Mouse (Mus musculus) embryonic fibroblast, embryonic 13.5 days (primary cell): ENCODE results near the gene Gm45618.
"Not testable (repeated sequence)": the region's sequence is repeated elsewhere in the genome, so short reads cannot be mapped to it uniquely, and the experiment has no call there.

Source experiments
- CTCF ChIP-seq: IDR thresholded peaks from 2 replicates; pipeline ENCODE4 v1.5.1; 2011; ENCODE audit warnings: mild to moderate bottlenecking, control low read depth, low read length, moderate library complexity, borderline replicate concordance; ENCODE audit not compliant: insufficient read depth
- POLR2A ChIP-seq: IDR thresholded peaks from 2 replicates; pipeline ENCODE4 v1.6.1; 2011; ENCODE audit warnings: low read depth, mild to moderate bottlenecking, control low read depth, low read length, moderate library complexity

GRCm38 (mm10) chr7:142165639-142166038 lies 45.1 kb upstream of the Gm45618 start, which contains the start of gene Gm4553:
- TF ChIP-seq POLR2A, CTCF: not testable (repeated sequence)
